Mouse (Mus musculus) inflammation-experienced regulatory T-cells, adult 6 months (primary cell): ENCODE results near the gene Zfyve21. TPM values are rescaled to one million over a fixed set of nuclear protein-coding genes. Genes with fewer than 3 reads are reported as not detected.
A peak's percentile ranks its signal among the peaks of the same experiment; 100 is the strongest.

Experiments
- ATAC-seq: one replicate; pipeline ENCODE4 v1.8.0; 2017
- polyA plus RNA-seq, 3 experiments: library from polyadenylated mRNA; unstranded; fragments of 100-300 nt; shearing (Covaris generic); gene quantifications; one replicate each; pipeline ENCODE4 v1.2.1; 2017

Zfyve21 gene
- polyA plus RNA-seq: 1 to 10 TPM; 3.5 to 6.8 (median 4.5) TPM

DNA sequence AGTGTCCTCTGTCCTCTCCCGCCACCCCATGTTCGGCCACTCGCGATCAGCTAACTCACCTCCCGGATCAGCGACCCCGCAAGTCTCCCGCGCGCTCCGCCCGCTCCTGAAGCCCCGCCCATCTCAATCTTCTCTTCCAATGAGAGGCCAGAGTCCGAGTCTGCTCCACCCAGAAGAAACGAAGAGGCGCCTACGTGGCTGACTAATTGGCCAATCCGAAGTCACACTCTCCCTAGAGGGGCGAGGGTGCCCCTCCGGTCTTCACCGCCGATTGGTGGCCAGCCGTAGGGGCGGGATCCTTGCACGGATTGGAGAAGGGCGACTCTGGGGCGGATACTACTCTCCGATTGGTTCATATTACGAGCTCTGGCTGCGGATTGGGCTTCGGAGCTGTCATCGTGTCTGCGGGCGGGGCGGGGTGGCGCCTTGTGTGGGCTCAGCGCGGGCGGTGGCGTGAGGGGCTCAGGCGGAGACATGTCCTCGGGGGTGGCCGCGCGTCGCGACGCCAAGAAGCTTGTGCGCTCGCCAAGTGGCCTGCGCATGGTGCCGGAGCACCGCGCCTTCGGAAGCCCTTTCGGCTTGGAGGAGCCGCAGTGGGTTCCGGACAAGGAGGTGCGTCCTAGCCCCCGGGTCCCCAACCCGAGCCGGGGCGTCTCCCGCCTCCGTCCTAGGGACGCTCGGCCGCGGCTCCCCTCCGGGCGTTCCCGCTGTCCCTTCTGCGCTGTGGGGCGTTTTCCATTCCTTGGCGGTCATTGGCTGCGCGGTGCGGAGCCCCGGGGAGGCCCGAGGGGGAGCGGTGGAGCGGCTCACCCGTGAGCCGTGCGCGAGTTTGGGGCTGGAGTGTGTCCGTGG lies at the start of gene Zfyve21, which contains the start of gene Xrcc3:
Gene Zfyve21, plus strand, starts transcription at position 405 of the 852 bp plus-strand sequence.
Gene Xrcc3, minus strand, starts transcription at position 108 of the 852 bp plus-strand sequence.
- peak; percentile 98 for ATAC-seq

GRCm38 (mm10) chr12:111766313-111767236 lies 47.4 kb upstream of the Zfyve21 start:
- no peak for ATAC-seq

- peak; percentile 63 for ATAC-seq
Observed at GRCm38 (mm10) chr12:111768322-111768928, 45.5 kb upstream of the Zfyve21 start.

GRCm38 (mm10) chr12:111769306-111769705 lies 44.7 kb upstream of the Zfyve21 start:
- ATAC-seq: no peak

- no peak for ATAC-seq
Observed at GRCm38 (mm10) chr12:111769816-111770577, 44.0 kb upstream of the Zfyve21 start.

- no peak for ATAC-seq
Observed at GRCm38 (mm10) chr12:111770651-111771050, 43.3 kb upstream of the Zfyve21 start.

DNA sequence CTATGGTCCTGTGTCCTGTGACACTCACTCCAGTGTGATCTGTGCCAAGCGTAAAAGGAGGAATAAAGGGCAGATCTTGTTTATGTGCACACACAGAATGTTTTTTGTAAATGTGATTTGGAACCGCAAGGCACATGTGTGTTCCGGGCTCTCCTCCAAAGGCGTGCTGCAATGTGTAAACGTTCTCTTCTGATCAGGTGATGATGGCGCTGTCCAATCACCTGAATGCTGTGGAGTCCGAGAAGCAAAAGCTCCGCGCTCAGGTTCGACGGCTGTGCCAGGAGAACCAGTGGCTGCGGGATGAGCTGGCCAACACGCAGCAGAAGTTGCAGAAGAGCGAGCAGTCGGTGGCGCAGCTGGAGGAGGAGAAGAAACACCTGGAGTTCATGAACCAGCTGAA lies 39.8 kb upstream of the Zfyve21 start:
- ATAC-seq: no peak

GRCm38 (mm10) chr12:111774845-111775244 lies 39.1 kb upstream of the Zfyve21 start:
- no peak for ATAC-seq

DNA sequence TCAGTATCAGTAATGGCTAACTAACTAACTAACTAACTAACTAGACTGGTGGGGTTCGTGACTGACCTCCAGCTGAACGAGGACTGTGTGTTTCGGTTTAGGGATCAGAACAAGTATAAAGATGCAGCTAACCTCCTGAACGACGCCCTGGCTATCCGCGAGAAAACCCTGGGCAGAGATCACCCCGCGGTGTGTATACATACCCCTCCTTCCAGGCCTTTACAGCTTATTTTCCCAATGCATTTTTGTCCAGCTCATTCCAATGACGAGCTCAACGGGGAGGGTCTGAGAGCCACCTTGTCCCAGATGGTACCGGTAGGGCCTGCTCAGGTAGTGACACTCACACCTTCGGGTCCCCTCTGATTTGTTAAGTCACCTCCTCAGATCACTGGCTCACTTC lies 36.1 kb upstream of the Zfyve21 start:
- ATAC-seq: no peak

DNA sequence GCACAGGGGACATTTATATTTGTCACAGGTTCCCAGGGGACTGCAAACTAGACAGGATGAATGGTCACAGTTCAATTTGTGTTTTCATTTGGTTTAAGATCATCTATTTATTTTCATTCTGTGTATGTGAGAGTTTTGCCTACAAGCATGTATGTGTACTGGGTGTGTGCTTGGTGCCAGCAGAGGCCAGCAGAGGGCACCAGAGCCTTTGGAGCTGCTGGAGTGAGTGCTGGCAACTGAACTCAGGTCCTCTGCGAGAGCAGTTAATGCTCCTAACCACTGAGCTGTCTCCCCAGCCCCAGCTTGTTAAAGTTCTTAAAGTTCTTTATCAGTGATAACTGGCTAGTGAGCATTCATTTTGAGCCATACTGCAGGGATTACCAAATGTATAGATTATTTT lies 34.4 kb upstream of the Zfyve21 start:
- ATAC-seq: no peak

DNA sequence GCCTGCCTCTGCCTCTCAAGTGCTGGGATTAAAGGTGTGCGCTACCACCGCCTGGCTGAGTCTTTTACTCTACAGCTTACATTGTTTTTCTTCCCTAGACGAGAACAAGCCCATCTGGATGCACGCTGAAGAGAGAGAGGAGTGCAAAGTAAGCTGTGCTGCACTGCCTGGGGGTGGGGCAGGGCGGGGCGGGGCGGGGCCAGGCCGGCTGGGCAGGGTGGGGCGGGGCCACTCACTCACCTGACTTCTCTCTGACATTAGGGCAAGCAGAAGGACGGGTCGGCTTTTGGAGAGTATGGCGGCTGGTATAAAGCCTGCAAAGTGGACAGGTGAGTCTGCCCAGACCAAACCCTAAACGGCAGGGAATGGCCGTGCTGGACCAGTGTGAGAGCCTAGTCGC lies 28.8 kb upstream of the Zfyve21 start:
- ATAC-seq: no peak

- ATAC-seq: no peak
Observed at GRCm38 (mm10) chr12:111787015-111787414, 27.0 kb upstream of the Zfyve21 start.

- no peak for ATAC-seq
Observed at GRCm38 (mm10) chr12:111790090-111790489, 23.9 kb upstream of the Zfyve21 start.

GRCm38 (mm10) chr12:111790631-111791030 lies 23.3 kb upstream of the Zfyve21 start:
- no peak for ATAC-seq

- ATAC-seq: no peak
Observed at GRCm38 (mm10) chr12:111791474-111792104, 22.4 kb upstream of the Zfyve21 start.

GRCm38 (mm10) chr12:111794102-111794501 lies 19.9 kb upstream of the Zfyve21 start:
- no peak for ATAC-seq

- ATAC-seq: no peak
Observed at GRCm38 (mm10) chr12:111794526-111795179, 19.3 kb upstream of the Zfyve21 start.

DNA sequence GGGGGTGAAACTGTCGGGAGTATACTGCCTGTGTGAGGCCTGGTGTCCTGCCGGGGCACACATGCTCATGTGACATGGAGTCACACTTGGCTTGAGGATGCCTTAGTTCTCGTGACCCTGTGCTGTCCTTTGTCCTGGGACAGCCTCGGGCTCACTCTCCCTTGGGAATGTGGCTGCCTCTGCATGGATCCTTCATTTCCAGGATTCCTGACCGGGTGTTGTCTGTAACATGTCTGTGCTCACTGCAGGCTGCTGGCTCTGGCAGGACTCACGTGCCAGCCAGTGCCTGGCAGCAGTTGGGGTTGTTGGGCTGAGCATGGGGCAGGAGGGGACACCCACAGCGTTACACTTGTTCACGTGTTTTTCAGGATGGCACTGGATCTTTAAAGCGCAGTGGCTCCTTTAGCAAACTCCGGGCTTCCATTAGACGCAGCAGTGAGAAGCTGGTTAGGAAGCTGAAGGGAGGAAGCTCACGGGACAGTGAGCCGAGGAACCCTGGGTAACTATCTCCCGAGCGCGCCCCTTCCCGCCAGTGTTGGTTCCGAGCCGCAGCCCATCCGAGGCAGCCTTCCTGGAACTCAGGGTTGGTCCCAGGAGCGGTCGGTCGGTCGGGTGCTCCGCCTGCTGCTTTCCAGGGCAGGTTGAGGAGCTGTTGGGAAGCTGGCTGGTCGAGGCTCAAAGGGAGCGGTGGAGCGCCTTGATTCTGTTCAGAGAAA lies 18.6 kb upstream of the Zfyve21 start:
- no peak for ATAC-seq

GRCm38 (mm10) chr12:111797251-111797650 lies 16.7 kb upstream of the Zfyve21 start:
- ATAC-seq: no peak

GRCm38 (mm10) chr12:111798493-111798892 lies 15.5 kb upstream of the Zfyve21 start:
- ATAC-seq: no peak
